Mouse (Mus musculus): ENCODE results near the gene Haus8. TPM values are rescaled to one million over a fixed set of nuclear protein-coding genes. Genes with fewer than 3 reads are reported as not detected.
"Not testable (repeated sequence)": the region's sequence is repeated elsewhere in the genome, so short reads cannot be mapped to it uniquely, and the experiment has no call there.

Gene Haus8
- polyA plus RNA-seq, 1 experiment from 2014 or later: 144 TPM

DNA sequence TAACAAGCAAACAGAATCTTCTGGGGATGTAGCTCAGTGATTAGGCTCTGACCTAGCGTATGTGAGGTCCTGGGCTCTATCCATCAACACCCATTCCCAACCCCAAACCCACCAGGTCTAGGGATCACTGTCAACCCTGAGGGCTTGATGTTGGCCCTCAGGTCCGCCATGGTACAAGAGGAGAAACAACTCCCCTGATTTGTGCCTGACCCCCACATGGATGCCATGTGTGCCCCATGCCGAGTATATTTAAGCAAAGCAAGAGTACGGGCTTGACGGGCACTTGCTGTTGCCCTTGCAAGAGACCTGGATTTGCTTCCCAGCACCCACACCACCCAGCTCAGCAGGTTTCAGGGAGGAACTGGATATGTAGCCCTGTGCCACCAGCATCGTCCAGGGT lies 4.4 kb downstream of the Haus8 start:
- H3K4me3 ChIP-seq (ENCODE audit: control insufficient read depth in 1 of 2, insufficient read depth in 1 of 2, low read depth in 1 of 2, low read length in 2 of 2); H3K27me3 ChIP-seq (ENCODE audit: control insufficient read depth, insufficient read depth, low read length); H3K27ac ChIP-seq (replicated peaks in 1 of 2; ENCODE audit: control insufficient read depth in 1 of 2, insufficient read depth in 1 of 2, low read depth in 2 of 2, low read length in 2 of 2); H3K4me2 ChIP-seq (ENCODE audit: low read length); ATAC-seq (ENCODE audit: insufficient number of reproducible peaks, insufficient read depth, low FRiP score, low read depth); H3K9me3 ChIP-seq (ENCODE audit: control insufficient read depth, low read length); H3K9ac ChIP-seq (ENCODE audit: low read length): not testable (repeated sequence)
- peaks cover 21% of the 10 kb centered on the region for H3K36me3 ChIP-seq (ENCODE audit: control insufficient read depth, insufficient read depth, low read length)
- WGBS: 86% methylated on average over 6 of the region's 6 CpGs
- peaks cover 2 to 11% of the 10 kb centered on the region in 2 experiments; a peak in 2 of 4 replicates for H3K4me1 ChIP-seq (ENCODE audit: control insufficient read depth in 2 of 2, insufficient read depth in 2 of 2, low read length in 2 of 2)

DNA sequence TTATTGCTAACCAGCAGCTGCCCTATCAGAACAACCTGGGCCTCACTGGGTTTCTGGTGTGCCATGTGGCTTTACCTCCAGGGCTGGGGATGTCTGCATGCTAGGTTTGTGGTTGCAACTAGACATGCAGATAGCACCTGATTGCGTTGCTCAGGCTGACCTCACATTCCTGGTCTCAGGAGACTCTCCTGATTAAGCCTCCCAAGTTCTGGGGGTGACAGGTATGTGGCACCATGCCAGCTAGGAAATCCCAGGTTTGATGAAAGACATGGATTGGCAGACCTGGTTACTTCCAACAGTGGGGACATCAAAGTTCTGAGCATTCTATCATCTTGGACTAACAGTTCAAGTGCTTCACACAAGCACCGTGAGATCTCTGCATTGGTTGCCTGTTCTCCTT lies 5.0 kb downstream of the Haus8 start:
- no peaks in the 10 kb centered on the region for H3K27me3 ChIP-seq (ENCODE audit: control insufficient read depth, insufficient read depth, low read length)
- H3K9ac ChIP-seq (ENCODE audit: low read length): no peak overlapping the region
- 74% methylated on average over 2 of the region's 2 CpGs for WGBS
- ATAC-seq (ENCODE audit: insufficient number of reproducible peaks, insufficient read depth, low FRiP score, low read depth): no peak
- H3K9me3 ChIP-seq (ENCODE audit: control insufficient read depth, low read length): no peaks in the 10 kb centered on the region
- H3K4me3 ChIP-seq (ENCODE audit: control insufficient read depth in 1 of 2, insufficient read depth in 1 of 2, low read depth in 1 of 2, low read length in 2 of 2): no peak overlapping the region
- peaks cover 2 to 10% of the 10 kb centered on the region in 2 experiments; a peak in 2 of 4 replicates for H3K4me1 ChIP-seq (ENCODE audit: control insufficient read depth in 2 of 2, insufficient read depth in 2 of 2, low read length in 2 of 2)
- H3K4me2 ChIP-seq (ENCODE audit: low read length): no peak overlapping the region
- H3K27ac ChIP-seq (replicated peaks in 1 of 2; ENCODE audit: control insufficient read depth in 1 of 2, insufficient read depth in 1 of 2, low read depth in 2 of 2, low read length in 2 of 2): no peak overlapping the region
- H3K36me3 ChIP-seq (ENCODE audit: control insufficient read depth, insufficient read depth, low read length): peaks cover 26% of the 10 kb centered on the region

DNA sequence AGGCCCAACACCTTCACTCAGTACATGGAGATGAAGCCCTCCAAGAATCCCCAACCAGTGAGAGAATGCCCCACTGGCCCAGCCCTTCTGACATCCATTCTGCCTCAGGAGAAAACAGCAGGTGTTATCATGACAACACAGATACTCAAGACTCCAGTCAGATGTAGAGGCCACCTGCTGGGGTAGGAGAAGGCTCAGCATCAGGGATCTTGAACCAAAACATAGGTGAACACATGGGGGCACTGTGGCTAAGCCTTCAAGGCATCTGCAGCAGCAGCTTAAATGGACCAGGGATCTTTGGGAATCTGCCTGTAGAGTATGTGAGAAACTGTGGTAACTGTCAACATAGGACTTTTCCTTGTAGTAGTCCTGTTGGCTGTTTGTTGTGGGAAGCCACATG lies 11.5 kb downstream of the Haus8 start:
- Histone ChIP-seq H3K4me1 (ENCODE audit: control insufficient read depth in 2 of 2, insufficient read depth in 2 of 2, low read length in 2 of 2) (no peaks in the 10 kb centered on the region), H3K4me2 (ENCODE audit: low read length) (no peak overlapping the region), H3K27ac (replicated peaks in 1 of 2; ENCODE audit: control insufficient read depth in 1 of 2, insufficient read depth in 1 of 2, low read depth in 2 of 2, low read length in 2 of 2) (no peak overlapping the region), H3K9me3 (ENCODE audit: control insufficient read depth, low read length) (no peaks in the 10 kb centered on the region), H3K27me3 (ENCODE audit: control insufficient read depth, insufficient read depth, low read length) (no peaks in the 10 kb centered on the region), H3K4me3 (ENCODE audit: control insufficient read depth in 1 of 2, insufficient read depth in 1 of 2, low read depth in 1 of 2, low read length in 2 of 2) (no peak overlapping the region), H3K36me3 (ENCODE audit: control insufficient read depth, insufficient read depth, low read length) (peaks cover 47% of the 10 kb centered on the region), H3K9ac (ENCODE audit: low read length) (no peak overlapping the region)
- no peak for ATAC-seq (ENCODE audit: insufficient number of reproducible peaks, insufficient read depth, low FRiP score, low read depth)

DNA sequence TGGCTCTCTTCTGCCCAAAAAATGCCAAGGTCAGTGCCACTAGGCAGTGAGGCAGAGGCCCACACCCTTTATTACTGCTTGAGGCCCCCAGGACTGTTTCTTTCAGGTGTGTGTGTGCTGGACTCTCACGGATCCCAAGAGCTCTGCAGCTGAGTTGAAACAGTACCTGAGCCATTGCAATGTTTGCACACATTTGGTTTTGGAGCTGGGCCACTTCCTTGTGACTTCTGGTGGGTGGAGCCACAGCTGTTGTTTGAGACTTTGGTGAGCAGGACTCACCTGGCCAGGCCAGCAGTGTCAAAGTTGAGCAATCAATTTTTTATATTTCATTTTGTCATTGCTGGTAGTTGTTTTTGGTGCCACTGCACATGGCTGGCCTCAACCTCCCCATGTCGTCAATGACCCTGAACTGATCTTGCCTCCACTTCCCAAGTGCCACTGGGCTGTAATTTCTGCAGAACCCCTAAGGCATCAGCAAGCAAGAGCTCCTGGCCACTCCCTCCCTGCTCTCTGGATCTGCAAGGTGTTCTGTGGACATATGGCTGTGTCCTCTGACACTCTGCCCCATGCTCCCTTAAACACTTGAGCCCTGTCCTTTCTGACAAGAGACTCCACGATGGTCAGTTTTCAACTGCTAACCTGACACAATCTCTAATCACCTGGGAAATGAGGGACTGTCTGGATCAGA lies 16.0 kb downstream of the Haus8 start:
- Histone ChIP-seq H3K36me3 (ENCODE audit: control insufficient read depth, insufficient read depth, low read length) (peaks cover 68% of the 10 kb centered on the region), H3K27ac (replicated peaks in 1 of 2; ENCODE audit: control insufficient read depth in 1 of 2, insufficient read depth in 1 of 2, low read depth in 2 of 2, low read length in 2 of 2) (no peak overlapping the region), H3K4me3 (ENCODE audit: control insufficient read depth in 1 of 2, insufficient read depth in 1 of 2, low read depth in 1 of 2, low read length in 2 of 2) (no peak overlapping the region), H3K4me1 (ENCODE audit: control insufficient read depth in 2 of 2, insufficient read depth in 2 of 2, low read length in 2 of 2) (no peaks in the 10 kb centered on the region), H3K9me3 (ENCODE audit: control insufficient read depth, low read length) (no peaks in the 10 kb centered on the region), H3K4me2 (ENCODE audit: low read length) (no peak overlapping the region), H3K27me3 (ENCODE audit: control insufficient read depth, insufficient read depth, low read length) (no peaks in the 10 kb centered on the region), H3K9ac (ENCODE audit: low read length) (no peak overlapping the region)
- 85% methylated on average over 3 of the region's 3 CpGs for WGBS
- ATAC-seq (ENCODE audit: insufficient number of reproducible peaks, insufficient read depth, low FRiP score, low read depth): no peak

DNA sequence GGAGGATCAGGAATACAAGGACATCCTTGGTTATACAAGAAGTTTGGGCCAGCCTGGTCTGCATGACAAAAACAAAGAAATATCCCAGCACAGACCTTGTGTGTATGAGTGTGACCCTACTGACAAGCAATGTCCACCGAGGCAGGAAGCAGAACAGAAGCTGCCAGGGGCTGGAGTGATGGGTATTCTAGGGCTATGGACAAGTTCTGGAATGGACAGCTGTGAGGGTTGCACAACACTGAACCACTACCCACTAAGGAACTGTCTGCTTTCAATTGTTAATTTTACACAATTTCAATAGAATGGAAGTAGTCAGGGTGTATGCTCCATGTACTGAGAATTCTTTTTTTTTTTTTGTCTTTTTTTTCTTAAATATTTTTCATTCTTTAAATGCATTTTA lies 24.5 kb downstream of the Haus8 start:
- WGBS: 94% methylated on average over 1 of the region's 1 CpGs

DNA sequence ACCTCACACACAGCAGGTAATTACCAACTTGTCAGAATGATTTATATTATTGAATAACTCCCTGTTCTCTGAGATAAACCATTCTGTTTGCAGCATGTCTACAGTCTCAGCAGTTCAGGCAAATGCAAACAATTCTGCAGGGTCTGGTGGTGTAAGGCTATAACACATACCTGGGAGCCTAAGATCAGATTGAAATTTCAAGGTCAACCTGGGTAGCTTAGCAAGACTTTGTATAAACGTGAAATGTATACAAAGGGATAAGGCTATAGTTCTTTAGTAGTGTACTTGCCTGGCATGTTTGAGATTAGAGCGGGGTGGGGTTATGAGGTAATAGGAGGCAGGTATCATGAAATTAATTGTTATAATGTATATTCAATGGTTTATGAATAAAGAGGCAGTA lies 30.0 kb downstream of the Haus8 start:
- no peaks in the 10 kb centered on the region for H3K36me3 ChIP-seq (ENCODE audit: control insufficient read depth, insufficient read depth, low read length)
- ATAC-seq (ENCODE audit: insufficient number of reproducible peaks, insufficient read depth, low FRiP score, low read depth): no peak
- H3K27ac ChIP-seq (replicated peaks in 1 of 2; ENCODE audit: control insufficient read depth in 1 of 2, insufficient read depth in 1 of 2, low read depth in 2 of 2, low read length in 2 of 2): no peak overlapping the region
- H3K9me3 ChIP-seq (ENCODE audit: control insufficient read depth, low read length): no peaks in the 10 kb centered on the region
- no peaks in the 10 kb centered on the region for H3K4me1 ChIP-seq (ENCODE audit: control insufficient read depth in 2 of 2, insufficient read depth in 2 of 2, low read length in 2 of 2)
- no peaks in the 10 kb centered on the region for H3K27me3 ChIP-seq (ENCODE audit: control insufficient read depth, insufficient read depth, low read length)
- H3K9ac ChIP-seq (ENCODE audit: low read length): no peak overlapping the region
- no peak overlapping the region for H3K4me3 ChIP-seq (ENCODE audit: control insufficient read depth in 1 of 2, insufficient read depth in 1 of 2, low read depth in 1 of 2, low read length in 2 of 2)
- no peak overlapping the region for H3K4me2 ChIP-seq (ENCODE audit: low read length)
- 68% methylated on average over 2 of the region's 2 CpGs for WGBS

More for the DNA sequence above, 24.5 kb downstream of the Haus8 start:
- no peaks in the 10 kb centered on the region for H3K9me3 ChIP-seq (ENCODE audit: control insufficient read depth, low read length)
- no peak overlapping the region for H3K9ac ChIP-seq (ENCODE audit: low read length)
- peaks cover 32% of the 10 kb centered on the region for H3K36me3 ChIP-seq (ENCODE audit: control insufficient read depth, insufficient read depth, low read length)
- H3K27ac ChIP-seq (replicated peaks in 1 of 2; ENCODE audit: control insufficient read depth in 1 of 2, insufficient read depth in 1 of 2, low read depth in 2 of 2, low read length in 2 of 2): no peak overlapping the region
- ATAC-seq (ENCODE audit: insufficient number of reproducible peaks, insufficient read depth, low FRiP score, low read depth): no peak
- H3K27me3 ChIP-seq (ENCODE audit: control insufficient read depth, insufficient read depth, low read length): no peaks in the 10 kb centered on the region
- no peaks in the 10 kb centered on the region for H3K4me1 ChIP-seq (ENCODE audit: control insufficient read depth in 2 of 2, insufficient read depth in 2 of 2, low read length in 2 of 2)
- H3K4me3 ChIP-seq (ENCODE audit: control insufficient read depth in 1 of 2, insufficient read depth in 1 of 2, low read depth in 1 of 2, low read length in 2 of 2): no peak overlapping the region
- no peak overlapping the region for H3K4me2 ChIP-seq (ENCODE audit: low read length)

DNA sequence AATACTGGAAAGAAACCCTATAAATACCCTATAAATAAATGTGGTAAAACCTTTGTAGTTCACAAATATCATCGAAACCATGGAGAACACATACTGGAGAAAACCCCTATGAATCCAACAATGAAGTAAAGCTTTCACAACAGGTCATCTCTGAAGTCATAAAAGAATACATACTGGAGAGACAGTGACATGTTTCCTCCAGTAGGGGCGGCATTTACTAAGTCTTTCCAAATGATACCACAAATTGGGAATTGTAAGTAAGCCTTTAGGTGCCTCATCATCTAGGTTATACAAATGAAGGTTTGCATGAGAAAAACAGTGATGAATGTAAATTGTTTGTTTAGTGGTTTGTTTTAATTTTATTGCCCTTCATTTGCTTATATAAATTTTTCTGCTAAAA lies 48.2 kb downstream of the Haus8 start:
- no peak overlapping the region for H3K4me2 ChIP-seq (ENCODE audit: low read length)
- no peaks in the 10 kb centered on the region for H3K27me3 ChIP-seq (ENCODE audit: control insufficient read depth, insufficient read depth, low read length)
- 41% methylated on average over 2 of the region's 2 CpGs for WGBS
- no peaks in the 10 kb centered on the region for H3K36me3 ChIP-seq (ENCODE audit: control insufficient read depth, insufficient read depth, low read length)
- no peak for ATAC-seq (ENCODE audit: insufficient number of reproducible peaks, insufficient read depth, low FRiP score, low read depth)
- H3K9ac ChIP-seq (ENCODE audit: low read length): no peak overlapping the region
- no peaks in the 10 kb centered on the region for H3K9me3 ChIP-seq (ENCODE audit: control insufficient read depth, low read length)
- no peaks in the 10 kb centered on the region for H3K4me1 ChIP-seq (ENCODE audit: control insufficient read depth in 2 of 2, insufficient read depth in 2 of 2, low read length in 2 of 2)
- H3K4me3 ChIP-seq (ENCODE audit: control insufficient read depth in 1 of 2, insufficient read depth in 1 of 2, low read depth in 1 of 2, low read length in 2 of 2): no peak overlapping the region
- no peak overlapping the region for H3K27ac ChIP-seq (replicated peaks in 1 of 2; ENCODE audit: control insufficient read depth in 1 of 2, insufficient read depth in 1 of 2, low read depth in 2 of 2, low read length in 2 of 2)

DNA sequence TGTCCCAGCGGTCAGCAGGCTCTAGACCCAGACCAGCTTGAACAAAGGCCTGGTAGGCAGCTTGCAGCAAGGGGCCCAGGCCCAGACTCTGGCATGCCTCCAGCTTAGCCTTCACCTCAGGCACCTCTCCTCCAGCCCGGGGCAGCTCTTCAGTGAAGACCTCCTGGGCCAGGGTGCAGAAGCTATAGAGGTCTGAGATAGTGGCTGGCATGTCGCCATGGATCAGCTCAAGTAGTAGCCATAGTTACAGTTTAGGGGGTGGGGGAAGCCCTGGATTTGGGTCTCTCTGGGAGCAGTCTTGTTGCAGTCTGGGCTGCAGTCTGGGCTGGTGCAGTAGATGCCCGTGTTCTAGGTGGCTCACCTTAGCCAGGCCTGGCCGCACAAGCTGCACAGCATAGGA lies 58.5 kb downstream of the Haus8 start:
- H3K27ac ChIP-seq (replicated peaks in 1 of 2; ENCODE audit: control insufficient read depth in 1 of 2, insufficient read depth in 1 of 2, low read depth in 2 of 2, low read length in 2 of 2); H3K9ac ChIP-seq (ENCODE audit: low read length); H3K9me3 ChIP-seq (ENCODE audit: control insufficient read depth, low read length); ATAC-seq (ENCODE audit: insufficient number of reproducible peaks, insufficient read depth, low FRiP score, low read depth); H3K4me3 ChIP-seq (ENCODE audit: control insufficient read depth in 1 of 2, insufficient read depth in 1 of 2, low read depth in 1 of 2, low read length in 2 of 2); H3K4me2 ChIP-seq (ENCODE audit: low read length); H3K27me3 ChIP-seq (ENCODE audit: control insufficient read depth, insufficient read depth, low read length); H3K36me3 ChIP-seq (ENCODE audit: control insufficient read depth, insufficient read depth, low read length); H3K4me1 ChIP-seq (ENCODE audit: control insufficient read depth in 2 of 2, insufficient read depth in 2 of 2, low read length in 2 of 2): not testable (repeated sequence)
- WGBS: 80% methylated on average over 3 of the region's 5 CpGs

All from heart, embryonic 14.5 days (tissue).